10 mouse cellular contexts compared by ENCODE assay signal in the genomic region with DNA sequence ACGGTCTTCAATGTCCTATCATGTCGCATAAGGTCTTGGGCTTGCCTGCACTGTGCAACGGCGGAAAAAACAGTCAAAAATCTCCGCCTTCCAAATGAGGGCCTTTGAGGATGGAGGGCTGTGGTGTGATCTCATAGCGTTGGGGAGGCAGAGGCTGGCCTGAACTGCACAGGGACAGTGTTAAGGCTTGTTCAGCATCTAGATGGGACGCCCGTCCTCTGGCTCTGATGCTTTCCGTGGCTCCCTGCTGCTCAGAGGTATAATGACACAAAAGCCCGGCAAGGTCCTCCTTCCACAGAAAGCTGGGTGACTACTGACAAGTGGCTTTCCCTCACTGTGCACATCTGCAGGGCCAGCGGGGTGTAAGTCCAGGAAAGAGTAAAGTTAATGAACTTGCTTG. TPM values are rescaled to one million over a fixed set of nuclear protein-coding genes. Genes with fewer than 3 reads are reported as not detected.
DNase-seq lines count a peak whose midpoint lies in the region; ATAC-seq and TF ChIP-seq lines count a peak whose summit lies in the region.
"Had no signal": no experiment of that assay in that cellular context is flagged by ENCODE, and none has a peak within 500 bp of the region (broad histone marks: within the 10 kb centered on the region; RNA-seq: fewer than 3 reads in every experiment).

No protein-coding gene starts in this region.

- no peak for TF ChIP-seq CTCF in hindbrain, postnatal 0 days (IDR thresholded peaks at IDR 0.05; ENCODE audit: low read depth)

- 23% methylated on average over 11 of the region's 11 CpGs for WGBS in hindbrain, embryonic 12.5 days
- WGBS in hindbrain, postnatal 0 days, result 26% methylated on average over 11 of the region's 11 CpGs
- WGBS in neural tube, embryonic 12.5 days, result 23% methylated on average over 11 of the region's 11 CpGs
- WGBS in intestine, embryonic 15.5 days, result 47% methylated on average over 11 of the region's 11 CpGs
- WGBS in stomach, embryonic 15.5 days, result 41% methylated on average over 11 of the region's 11 CpGs

- peaks cover 46% of the 10 kb centered on the region for H3K27me3 ChIP-seq in hindbrain, embryonic 12.5 days
- peaks cover 4% of the 10 kb centered on the region; the same call in 1 of the 2 replicates for H3K27me3 ChIP-seq in hindbrain, postnatal 0 days (ENCODE audit: insufficient read depth, low read length)
- H3K27me3 ChIP-seq in neural tube, embryonic 12.5 days (replicated peaks), result peaks cover 54% of the 10 kb centered on the region
- 0 out of 2 replicates have a peak, but pooled peaks cover 4% of the 10 kb centered on the region for H3K27me3 ChIP-seq in intestine, embryonic 15.5 days (replicated peaks)
- H3K27me3 ChIP-seq in stomach, embryonic 15.5 days (replicated peaks), result 0 out of 2 replicates have a peak, but pooled peaks cover under 1% of the 10 kb centered on the region
- H3K27me3 ChIP-seq: liver, embryonic 15.5 days; Patski had no signal

- ATAC-seq in hindbrain, embryonic 12.5 days (ENCODE audit: low FRiP score), result no peak
- no peak for ATAC-seq in hindbrain, postnatal 0 days
- ATAC-seq in neural tube, embryonic 12.5 days (ENCODE audit: low FRiP score, low read depth), result no peak
- ATAC-seq in intestine, embryonic 15.5 days, result no peak
- no peak for ATAC-seq in stomach, embryonic 15.5 days (ENCODE audit: insufficient read depth, low FRiP score, low read depth)
- ATAC-seq: Patski had no signal

- peak overlapping the region; percentile 32; the same call in 1 of the 2 replicates for H3K9ac ChIP-seq in hindbrain, embryonic 12.5 days
- no peak overlapping the region for H3K9ac ChIP-seq in hindbrain, postnatal 0 days (replicated peaks; ENCODE audit: low read length)
- no peak overlapping the region for H3K9ac ChIP-seq in neural tube, embryonic 12.5 days
- H3K9ac ChIP-seq in intestine, embryonic 15.5 days, result peak overlapping the region; percentile 43
- no peak overlapping the region for H3K9ac ChIP-seq in stomach, embryonic 15.5 days

- peak overlapping the region; percentile 4; the same call in 1 of the 2 replicates for H3K4me3 ChIP-seq in hindbrain, embryonic 12.5 days
- H3K4me3 ChIP-seq in hindbrain, postnatal 0 days (ENCODE audit: low read length), result no peak overlapping the region
- H3K4me3 ChIP-seq in neural tube, embryonic 12.5 days, result no peak overlapping the region
- peak overlapping the region; percentile 28 for H3K4me3 ChIP-seq in intestine, embryonic 15.5 days (replicated peaks)
- peak overlapping the region; percentile 20; the same call in 1 of the 2 replicates for H3K4me3 ChIP-seq in stomach, embryonic 15.5 days (replicated peaks)

- H3K9me3 ChIP-seq in hindbrain, embryonic 12.5 days (replicated peaks), result 0 out of 2 replicates have a peak, but pooled peaks cover 5% of the 10 kb centered on the region
- H3K9me3 ChIP-seq in hindbrain, postnatal 0 days (ENCODE audit: low read length), result no peaks in the 10 kb centered on the region
- H3K9me3 ChIP-seq in neural tube, embryonic 12.5 days, result no peaks in the 10 kb centered on the region
- no peaks in the 10 kb centered on the region for H3K9me3 ChIP-seq in intestine, embryonic 15.5 days
- no peaks in the 10 kb centered on the region for H3K9me3 ChIP-seq in stomach, embryonic 15.5 days
- H3K9me3 ChIP-seq: liver, embryonic 15.5 days had no signal

- no peak for DNase-seq in hindbrain, postnatal 0 days (ENCODE audit: low spot score)
- no peak for DNase-seq in neural tube, embryonic 10.5 days (ENCODE audit: extremely low spot score, low spot score)
- no peak for DNase-seq in right cerebral cortex, postnatal 10 days (ENCODE audit: low spot score in 2 of 2)
- DNase-seq: gastrocnemius, postnatal 25 days had no signal

- peaks cover 10% of the 10 kb centered on the region for H3K4me1 ChIP-seq in hindbrain, embryonic 12.5 days
- no peaks in the 10 kb centered on the region for H3K4me1 ChIP-seq in hindbrain, postnatal 0 days (ENCODE audit: insufficient read depth, low read length)
- H3K4me1 ChIP-seq in neural tube, embryonic 12.5 days, result peaks cover 10% of the 10 kb centered on the region
- H3K4me1 ChIP-seq in intestine, embryonic 15.5 days (replicated peaks), result peaks cover 22% of the 10 kb centered on the region
- peaks cover 30% of the 10 kb centered on the region for H3K4me1 ChIP-seq in stomach, embryonic 15.5 days

- no peak overlapping the region for H3K27ac ChIP-seq in hindbrain, embryonic 12.5 days
- no peak overlapping the region for H3K27ac ChIP-seq in hindbrain, postnatal 0 days
- no peak overlapping the region for H3K27ac ChIP-seq in neural tube, embryonic 12.5 days
- H3K27ac ChIP-seq in intestine, embryonic 15.5 days, result 0 out of 2 replicates have a peak overlapping the region, but pooled peaks have one; percentile 13
- H3K27ac ChIP-seq in stomach, embryonic 15.5 days, result peak overlapping the region; percentile 32; the same call in 1 of the 2 replicates

- peak overlapping the region; percentile 14; the same call in 1 of the 2 replicates for H3K4me2 ChIP-seq in hindbrain, embryonic 12.5 days (replicated peaks)
- no peak overlapping the region for H3K4me2 ChIP-seq in hindbrain, postnatal 0 days (ENCODE audit: low read depth, low read length)
- peak overlapping the region; percentile 40 for H3K4me2 ChIP-seq in neural tube, embryonic 12.5 days (replicated peaks)
- H3K4me2 ChIP-seq in intestine, embryonic 15.5 days (replicated peaks), result peak overlapping the region; percentile 53
- H3K4me2 ChIP-seq in stomach, embryonic 15.5 days, result peak overlapping the region; percentile 45

- H3K36me3 ChIP-seq in hindbrain, embryonic 12.5 days, result no peaks in the 10 kb centered on the region
- no peaks in the 10 kb centered on the region for H3K36me3 ChIP-seq in hindbrain, postnatal 0 days (ENCODE audit: insufficient read depth, low read length)
- no peaks in the 10 kb centered on the region for H3K36me3 ChIP-seq in neural tube, embryonic 12.5 days
- H3K36me3 ChIP-seq in intestine, embryonic 15.5 days, result no peaks in the 10 kb centered on the region
- H3K36me3 ChIP-seq in stomach, embryonic 15.5 days, result no peaks in the 10 kb centered on the region

RNA-seq across cellular contexts. Expression of a gene that starts 3.7 kb away (rescaled TPM):
- 8.7 and 8.9 TPM in 2 replicates for polyA plus RNA-seq in hindbrain, embryonic 12.5 days (2016; fragmentation: Nextera tagmentation; extraction: Ambion mirVana)
- total RNA-seq in hindbrain, postnatal 0 days (2014; rRNA removed), result 2.9 and 3.3 TPM in 2 replicates
- polyA plus RNA-seq in hindbrain, postnatal 0 days (2015; fragmentation: Nextera tagmentation; extraction: Ambion mirVana), result 1.7 and 1.8 TPM in 2 replicates
- 4.3 and 4.7 TPM in 2 replicates for polyA plus RNA-seq in neural tube, embryonic 12.5 days (2016; fragmentation: Nextera tagmentation; extraction: Ambion mirVana)
- polyA plus RNA-seq in intestine, embryonic 15.5 days (2015; fragmentation: Nextera tagmentation; extraction: Ambion mirVana), result 6.3 and 6.5 TPM in 2 replicates
- polyA plus RNA-seq in stomach, embryonic 15.5 days (2015; fragmentation: Nextera tagmentation; extraction: Ambion mirVana), result 9.1 and 10.0 TPM in 2 replicates

RNA-seq across cellular contexts. Expression of a gene that starts 19.4 kb away (rescaled TPM):
- polyA plus RNA-seq in hindbrain, embryonic 12.5 days (2016; fragmentation: Nextera tagmentation; extraction: Ambion mirVana), result 163 and 171 TPM in 2 replicates
- 93.3 and 100 TPM in 2 replicates for total RNA-seq in hindbrain, postnatal 0 days (2014; rRNA removed)
- polyA plus RNA-seq in hindbrain, postnatal 0 days (2015; fragmentation: Nextera tagmentation; extraction: Ambion mirVana), result 143 TPM in 2 replicates
- 160 and 166 TPM in 2 replicates for polyA plus RNA-seq in neural tube, embryonic 12.5 days (2016; fragmentation: Nextera tagmentation; extraction: Ambion mirVana)
- 206 and 218 TPM in 2 replicates for polyA plus RNA-seq in intestine, embryonic 15.5 days (2015; fragmentation: Nextera tagmentation; extraction: Ambion mirVana)
- polyA plus RNA-seq in stomach, embryonic 15.5 days (2015; fragmentation: Nextera tagmentation; extraction: Ambion mirVana), result 188 and 199 TPM in 2 replicates

RNA-seq across cellular contexts. Expression of a gene that starts 23.9 kb away (rescaled TPM):
- polyA plus RNA-seq in hindbrain, embryonic 12.5 days (2016; fragmentation: Nextera tagmentation; extraction: Ambion mirVana), result 6.9 and 7.7 TPM in 2 replicates
- total RNA-seq in hindbrain, postnatal 0 days (2014; rRNA removed), result 11.6 and 19.1 TPM in 2 replicates
- 2.3 and 2.4 TPM in 2 replicates for polyA plus RNA-seq in hindbrain, postnatal 0 days (2015; fragmentation: Nextera tagmentation; extraction: Ambion mirVana)
- 9.9 and 10.7 TPM in 2 replicates for polyA plus RNA-seq in neural tube, embryonic 12.5 days (2016; fragmentation: Nextera tagmentation; extraction: Ambion mirVana)
- polyA plus RNA-seq in intestine, embryonic 15.5 days (2015; fragmentation: Nextera tagmentation; extraction: Ambion mirVana), result 3.0 and 3.7 TPM in 2 replicates
- 4.2 and 4.8 TPM in 2 replicates for polyA plus RNA-seq in stomach, embryonic 15.5 days (2015; fragmentation: Nextera tagmentation; extraction: Ambion mirVana)

RNA-seq across cellular contexts. Expression of a gene that starts 26.8 kb away (rescaled TPM):
- polyA plus RNA-seq in hindbrain, embryonic 12.5 days (2016; fragmentation: Nextera tagmentation; extraction: Ambion mirVana), result 449 and 484 TPM in 2 replicates
- 373 and 379 TPM in 2 replicates for total RNA-seq in hindbrain, postnatal 0 days (2014; rRNA removed)
- polyA plus RNA-seq in hindbrain, postnatal 0 days (2015; fragmentation: Nextera tagmentation; extraction: Ambion mirVana), result 757 and 762 TPM in 2 replicates
- 499 and 515 TPM in 2 replicates for polyA plus RNA-seq in neural tube, embryonic 12.5 days (2016; fragmentation: Nextera tagmentation; extraction: Ambion mirVana)
- polyA plus RNA-seq in intestine, embryonic 15.5 days (2015; fragmentation: Nextera tagmentation; extraction: Ambion mirVana), result 712 and 771 TPM in 2 replicates
- 500 and 567 TPM in 2 replicates for polyA plus RNA-seq in stomach, embryonic 15.5 days (2015; fragmentation: Nextera tagmentation; extraction: Ambion mirVana)

RNA-seq across cellular contexts. Expression of a gene that starts 31.8 kb away (rescaled TPM):
- 178 and 204 TPM in 2 replicates for polyA plus RNA-seq in hindbrain, embryonic 12.5 days (2016; fragmentation: Nextera tagmentation; extraction: Ambion mirVana)
- total RNA-seq in hindbrain, postnatal 0 days (2014; rRNA removed), result 17.2 and 17.9 TPM in 2 replicates
- 15.0 and 16.4 TPM in 2 replicates for polyA plus RNA-seq in hindbrain, postnatal 0 days (2015; fragmentation: Nextera tagmentation; extraction: Ambion mirVana)
- polyA plus RNA-seq in neural tube, embryonic 12.5 days (2016; fragmentation: Nextera tagmentation; extraction: Ambion mirVana), result 106 and 107 TPM in 2 replicates
- polyA plus RNA-seq in intestine, embryonic 15.5 days (2015; fragmentation: Nextera tagmentation; extraction: Ambion mirVana), result 239 and 242 TPM in 2 replicates
- polyA plus RNA-seq in stomach, embryonic 15.5 days (2015; fragmentation: Nextera tagmentation; extraction: Ambion mirVana), result 274 and 279 TPM in 2 replicates

Comparison
In these comparisons a context has a peak if more than half of its experiments do, and no peak if none do; other contexts are left out.
1. H3K4me3 ChIP-seq: peak in hindbrain, embryonic 12.5 days (single experiment), intestine, embryonic 15.5 days (single experiment) and stomach, embryonic 15.5 days (single experiment); none in hindbrain, postnatal 0 days (single experiment) and neural tube, embryonic 12.5 days (single experiment).
2. H3K9ac ChIP-seq: peak in hindbrain, embryonic 12.5 days (single experiment) and intestine, embryonic 15.5 days (single experiment); none in hindbrain, postnatal 0 days (single experiment), neural tube, embryonic 12.5 days (single experiment) and stomach, embryonic 15.5 days (single experiment).
3. H3K27ac ChIP-seq: peak in intestine, embryonic 15.5 days (single experiment) and stomach, embryonic 15.5 days (single experiment); none in hindbrain, embryonic 12.5 days (single experiment), hindbrain, postnatal 0 days (single experiment) and neural tube, embryonic 12.5 days (single experiment).